Mouse (Mus musculus) olfactory bulb, adult 2 months (tissue): ENCODE results near the gene Trio. TPM values are rescaled to one million over a fixed set of nuclear protein-coding genes. Genes with fewer than 3 reads are reported as not detected.

Source experiments
- H3K27ac ChIP-seq: fragments of 200-500 bp; 2 replicates; pipeline ENCODE4 v1.5.1; 2012; ENCODE audit warnings: low read depth, low read length; ENCODE audit not compliant: insufficient read depth
- H3K4me1 ChIP-seq: fragments of 200-500 bp; 2 replicates; pipeline ENCODE4 v1.6.1; 2012; ENCODE audit warnings: low read length; ENCODE audit not compliant: control insufficient read depth, insufficient read depth
- H3K4me3 ChIP-seq: fragments of 200-500 bp; 2 replicates; pipeline ENCODE4 v1.5.1; 2012; ENCODE audit warnings: mild to moderate bottlenecking, low read depth, low read length, moderate library complexity; ENCODE audit not compliant: insufficient read depth
- CTCF ChIP-seq: fragments of 200-500 bp; IDR thresholded peaks from 2 replicates; pipeline ENCODE4 v1.5.1; 2012; ENCODE audit warnings: low read depth, mild to moderate bottlenecking, low read length, moderate library complexity; ENCODE audit not compliant: insufficient read depth
- POLR2A ChIP-seq: fragments of 200-500 bp; IDR thresholded peaks from 2 replicates; pipeline ENCODE4 v1.6.1; 2012; ENCODE audit warnings: mild to moderate bottlenecking, low read depth, low read length, moderate library complexity; ENCODE audit not compliant: insufficient read depth
- WGBS: fragments of 180-500 bp; shearing (Covaris S2); methylation state at CpG from one replicate; pipeline ENCODE4 v1.1.7; 2018; 5-methylcytosine and 5-hydroxymethylcytosine counted together
- polyA plus RNA-seq: library from polyadenylated mRNA; stranded (reverse); fragments of >200 nt; gene quantifications from 2 replicates; pipeline ENCODE4 v1.2.4, GENCODE M21; 2012; ENCODE audit warnings: low replicate concordance; ENCODE audit not compliant: missing spikeins, insufficient read depth, insufficient read length

Gene Trio
- polyA plus RNA-seq, 1 experiment: 76.4 TPM

GRCm38 (mm10) chr15:27906409-27906808 lies 119.2 kb downstream of the Trio start:
- Histone ChIP-seq H3K4me3 (no peak overlapping the region), H3K4me1 (peaks cover 16% of the 10 kb centered on the region), H3K27ac (no peak overlapping the region)
- TF ChIP-seq CTCF: no peak
- TF ChIP-seq POLR2A: no peak
- WGBS: 59% methylated on average over 4 of the region's 4 CpGs

GRCm38 (mm10) chr15:27905341-27905740 lies 120.3 kb downstream of the Trio start:
- Histone ChIP-seq H3K4me3 (no peak overlapping the region), H3K27ac (no peak overlapping the region)
- 71% methylated on average over 6 of the region's 6 CpGs for WGBS

GRCm38 (mm10) chr15:27904346-27905005 lies 121.2 kb downstream of the Trio start:
- peaks cover 16% of the 10 kb centered on the region for H3K4me1 ChIP-seq
- TF ChIP-seq CTCF (no peak), POLR2A (no peak)
- H3K27ac ChIP-seq: no peak overlapping the region
- no peak overlapping the region for H3K4me3 ChIP-seq
- WGBS: 70% methylated on average over 16 of the region's 16 CpGs

More at GRCm38 (mm10) chr15:27905341-27905740, 120.3 kb downstream of the Trio start:
- TF ChIP-seq CTCF (peak; percentile 34; the same call in 1 of the 2 replicates), POLR2A (no peak)
- peaks cover 16% of the 10 kb centered on the region for H3K4me1 ChIP-seq

GRCm38 (mm10) chr15:27901200-27901599 lies 124.4 kb downstream of the Trio start:
- no peak for TF ChIP-seq CTCF
- TF ChIP-seq POLR2A: no peak
- peaks cover 12% of the 10 kb centered on the region for H3K4me1 ChIP-seq
- WGBS: 80% methylated on average over 15 of the region's 15 CpGs
- no peak overlapping the region for H3K4me3 ChIP-seq
- H3K27ac ChIP-seq: no peak overlapping the region

- H3K4me3 ChIP-seq: no peak overlapping the region
- 89% methylated on average over 6 of the region's 6 CpGs for WGBS
- TF ChIP-seq CTCF: no peak
- no peak for TF ChIP-seq POLR2A
- H3K4me1 ChIP-seq: peaks cover 8% of the 10 kb centered on the region
- H3K27ac ChIP-seq: no peak overlapping the region
These were observed 126.7 kb downstream of the Trio start for GRCm38 (mm10) chr15:27898795-27899406.

GRCm38 (mm10) chr15:27894112-27894511 lies 131.5 kb downstream of the Trio start:
- TF ChIP-seq POLR2A: no peak
- TF ChIP-seq CTCF: no peak
- H3K4me1 ChIP-seq: no peaks in the 10 kb centered on the region
- WGBS: 83% methylated on average over 12 of the region's 12 CpGs
- H3K4me3 ChIP-seq: no peak overlapping the region
- H3K27ac ChIP-seq: no peak overlapping the region

- 70% methylated on average over 5 of the region's 5 CpGs for WGBS
- Histone ChIP-seq H3K27ac (no peak overlapping the region), H3K4me3 (no peak overlapping the region), H3K4me1 (no peaks in the 10 kb centered on the region)
- TF ChIP-seq POLR2A (no peak), CTCF (no peak)
These were observed 133.6 kb downstream of the Trio start for GRCm38 (mm10) chr15:27892029-27892428.

GRCm38 (mm10) chr15:27890666-27891065 lies 135.0 kb downstream of the Trio start:
- Histone ChIP-seq H3K27ac (no peak overlapping the region), H3K4me3 (no peak overlapping the region), H3K4me1 (no peaks in the 10 kb centered on the region)
- WGBS: 90% methylated on average over 5 of the region's 5 CpGs
- no peak for TF ChIP-seq POLR2A
- TF ChIP-seq CTCF: no peak

GRCm38 (mm10) chr15:27888153-27888552 lies 137.5 kb downstream of the Trio start:
- WGBS: 48% methylated on average over 12 of the region's 13 CpGs
- Histone ChIP-seq H3K4me3 (no peak overlapping the region), H3K4me1 (no peaks in the 10 kb centered on the region), H3K27ac (no peak overlapping the region)
- TF ChIP-seq CTCF (0 out of 2 replicates have a peak, but pooled peaks have one; percentile 40), POLR2A (no peak)

GRCm38 (mm10) chr15:27886992-27887391 lies 138.7 kb downstream of the Trio start:
- H3K4me3 ChIP-seq: no peak overlapping the region
- WGBS: 85% methylated on average over 6 of the region's 6 CpGs
- TF ChIP-seq CTCF (no peak), POLR2A (no peak)
- H3K27ac ChIP-seq: no peak overlapping the region
- H3K4me1 ChIP-seq: no peaks in the 10 kb centered on the region
